Mouse (Mus musculus): ENCODE measurements around the gene Scml4.
A peak's percentile ranks its signal among the peaks of the same experiment; 100 is the strongest.

The Scml4 gene

DNA sequence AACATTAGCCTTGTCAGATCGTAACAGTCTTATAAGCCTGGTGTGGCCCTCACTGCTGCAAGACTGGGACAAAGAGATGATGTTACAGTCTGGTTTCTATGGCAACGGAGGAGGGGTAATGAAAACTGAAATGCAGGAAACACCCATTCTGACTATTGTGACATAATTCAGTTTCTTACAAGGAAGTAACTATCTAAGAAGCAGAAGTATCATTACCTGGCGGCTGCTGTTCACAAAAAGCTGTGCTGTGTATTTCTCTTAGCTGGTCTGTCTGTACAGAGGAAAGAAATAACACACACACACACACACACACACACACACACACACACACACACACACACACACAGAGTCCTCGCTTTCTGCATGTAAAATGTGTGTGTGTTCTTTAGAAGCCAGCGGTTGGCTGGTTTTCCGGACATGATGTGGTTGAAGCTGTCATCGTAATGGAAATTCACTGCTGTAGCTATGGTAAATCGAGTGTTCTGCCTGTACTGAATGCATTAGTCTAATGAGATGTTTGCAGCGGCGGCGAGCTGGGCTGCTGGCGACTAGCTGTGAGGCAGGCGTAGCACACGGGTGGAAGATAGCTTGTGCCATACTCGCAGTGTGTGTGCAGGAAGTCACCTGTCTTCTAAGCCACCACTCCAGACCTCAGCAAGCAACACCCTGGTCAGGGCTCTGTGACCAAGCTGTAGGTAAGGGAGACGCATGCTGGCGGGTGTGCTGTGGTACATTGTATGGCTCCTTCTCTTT lies at the start of gene Scml4:
Gene Scml4 (plus strand): TSS at position 212 of the 753 bp plus-strand sequence.
- DNase-seq (ENCODE audit: low spot score in 2 of 2) = peak; percentile 63 to 68

DNA sequence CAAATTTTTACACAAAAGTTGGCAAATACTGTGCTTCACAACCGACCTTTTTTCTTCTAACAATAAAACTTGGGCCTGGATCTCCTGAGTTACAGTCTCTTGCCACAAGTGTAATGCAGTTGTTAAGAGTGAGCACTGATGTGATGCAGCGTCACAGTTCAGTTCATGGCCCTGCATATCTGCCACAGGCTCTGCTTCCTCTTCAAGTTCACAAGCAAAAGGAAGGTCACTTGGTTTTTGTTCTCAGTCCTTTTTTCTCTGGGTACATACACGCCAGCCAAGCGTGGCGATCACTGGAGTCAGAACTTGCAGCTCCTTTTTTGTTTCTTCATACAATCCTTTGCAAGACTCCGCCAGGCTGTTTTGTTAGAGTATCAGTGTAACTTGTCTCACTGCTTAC lies 34.2 kb upstream of the Scml4 start:
- no peak for DNase-seq (ENCODE audit: low spot score in 2 of 2)

DNA sequence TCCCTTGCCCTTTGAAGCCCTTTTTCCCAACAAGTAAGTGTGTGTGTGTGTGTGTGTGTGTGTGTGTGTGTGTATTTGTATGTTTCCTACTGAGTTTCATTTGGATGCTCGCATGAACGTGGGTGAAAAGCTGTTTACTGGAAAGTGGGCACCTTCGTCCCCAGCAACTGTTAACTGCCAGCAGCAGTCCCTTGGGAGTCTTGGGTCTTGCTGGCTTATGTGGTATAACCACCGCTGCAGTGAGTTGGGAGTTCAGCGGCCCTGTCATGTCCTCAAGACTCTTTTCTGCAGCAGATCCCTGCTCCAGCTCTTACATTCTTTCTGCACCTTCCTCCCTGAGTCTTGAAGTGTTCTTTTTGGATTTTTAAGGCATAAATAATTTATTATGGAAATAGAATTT lies 33.0 kb upstream of the Scml4 start:
- DNase-seq (ENCODE audit: low spot score in 2 of 2) = no peak

DNA sequence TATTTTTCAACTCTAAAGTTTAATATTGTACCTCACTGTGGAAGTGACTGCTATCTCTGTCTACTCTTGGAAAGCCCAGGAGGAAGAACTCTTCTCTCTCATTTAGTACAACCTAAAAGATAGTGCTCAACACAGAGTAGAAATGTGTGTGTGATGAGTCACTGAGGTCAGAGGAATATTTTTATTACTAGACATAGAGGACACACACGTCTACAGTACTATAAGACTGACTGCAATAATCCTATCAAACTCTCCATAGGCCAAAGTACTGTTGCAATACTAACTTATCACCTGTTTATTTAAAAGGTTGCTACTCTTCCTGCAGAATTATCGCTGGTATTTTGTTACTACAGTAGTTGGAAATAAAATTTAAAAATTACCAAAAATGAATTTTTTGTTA lies 30.2 kb upstream of the Scml4 start:
- DNase-seq (ENCODE audit: low spot score in 2 of 2) = no peak

DNA sequence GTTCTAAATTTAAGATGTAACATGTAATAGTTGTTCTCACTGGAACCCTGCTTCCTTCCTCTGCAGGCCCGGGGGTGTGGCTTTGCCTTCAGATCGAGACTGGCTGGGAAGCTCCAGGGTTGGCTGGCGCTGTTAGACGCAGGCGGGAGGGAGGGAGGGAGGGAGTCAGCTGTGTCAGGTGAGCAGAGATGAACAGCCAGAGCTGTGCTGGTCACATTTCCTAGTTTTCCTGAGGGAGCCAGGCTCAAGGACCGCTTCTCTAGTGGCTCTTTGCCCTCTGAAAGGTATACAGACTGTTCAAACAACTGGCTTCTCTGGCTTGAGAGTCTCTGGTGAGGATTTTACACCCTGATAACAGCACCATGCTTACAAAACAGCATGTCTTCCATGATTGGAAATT lies 29.8 kb upstream of the Scml4 start:
- no peak for DNase-seq (ENCODE audit: low spot score in 2 of 2)

- DNase-seq (ENCODE audit: low spot score in 2 of 2) = no peak
These were observed 27.5 kb upstream of the Scml4 start for GRCm38 (mm10) chr10:42832677-42833076.

DNA sequence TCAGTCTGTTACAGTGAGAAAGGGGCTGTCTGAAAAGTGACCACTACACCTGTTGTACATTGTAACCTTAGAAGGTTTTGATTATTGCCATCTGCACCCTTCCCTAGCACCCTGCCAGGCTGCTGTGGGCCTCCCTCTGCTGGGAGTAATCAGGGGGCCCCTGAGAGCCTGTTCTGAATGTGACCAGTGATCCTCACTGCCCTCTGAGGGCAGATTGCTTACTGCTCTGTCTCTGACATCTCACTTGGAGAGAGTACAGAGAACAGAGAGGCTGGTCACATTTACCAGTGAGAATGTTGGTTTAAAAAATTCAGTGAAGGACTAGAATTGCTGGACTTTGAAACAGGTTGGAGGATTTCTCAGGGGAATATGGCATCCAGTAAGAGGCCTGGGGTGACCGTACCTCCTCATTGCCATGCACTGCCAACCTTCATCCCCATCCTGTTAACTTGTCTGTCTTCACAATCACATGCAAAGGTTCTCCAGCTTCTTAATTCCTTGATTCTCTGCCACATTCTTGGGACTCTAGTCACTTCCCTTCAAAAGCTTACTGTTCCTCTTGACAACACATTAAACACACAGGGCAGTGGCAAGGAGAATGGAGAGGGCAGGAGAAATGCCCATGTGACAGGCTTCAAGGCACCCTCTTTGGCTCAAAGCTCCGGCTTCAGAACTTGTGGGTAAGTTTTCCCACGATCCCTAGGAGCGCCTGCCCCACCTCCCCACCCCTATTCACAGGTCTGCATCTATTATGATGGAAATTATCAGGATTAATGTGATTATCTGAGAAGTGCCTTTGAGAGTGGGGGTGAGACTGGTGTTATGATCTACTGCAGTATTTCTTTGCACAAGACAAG lies 26.1 kb upstream of the Scml4 start:
- DNase-seq (ENCODE audit: low spot score in 2 of 2) = no peak

DNA sequence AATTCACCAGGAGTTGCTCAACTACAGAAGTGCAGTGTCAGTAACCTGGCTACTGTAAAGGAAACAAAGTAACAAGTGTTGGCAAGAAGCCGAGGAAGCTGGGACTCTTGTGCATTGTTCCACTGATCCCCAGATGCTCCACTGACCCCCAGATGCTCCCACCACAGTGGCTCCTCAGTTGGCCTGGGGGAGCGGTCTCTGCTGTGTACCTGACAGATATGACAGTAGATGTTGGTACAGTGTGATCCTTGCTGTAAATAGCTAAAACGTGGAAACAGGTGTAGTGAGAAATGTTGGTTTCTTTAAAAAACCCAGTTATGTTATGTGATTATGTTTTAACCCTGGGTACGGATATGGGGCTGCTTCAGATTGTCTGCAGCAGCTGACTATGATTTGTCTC lies 22.1 kb upstream of the Scml4 start:
- no peak for DNase-seq (ENCODE audit: low spot score in 2 of 2)

DNA sequence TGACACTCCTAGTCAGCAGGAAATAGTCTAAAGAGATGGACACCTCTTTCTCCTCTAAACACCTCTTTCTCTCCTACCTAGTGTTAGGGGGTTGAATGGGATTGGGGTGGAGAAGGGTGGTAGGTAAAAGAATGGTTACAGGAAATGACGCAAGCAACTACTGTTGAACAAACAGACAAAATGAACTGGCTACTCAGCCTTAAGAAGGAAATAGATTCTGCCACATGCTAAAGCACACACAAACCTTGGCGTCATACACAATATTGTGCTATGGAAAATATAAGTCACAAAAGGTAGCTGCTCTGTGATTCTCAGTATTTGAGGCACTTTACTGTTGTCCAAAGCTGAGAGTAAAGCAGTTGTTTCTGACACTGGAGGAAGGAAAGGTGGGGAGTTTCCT lies 21.4 kb upstream of the Scml4 start:
- DNase-seq (ENCODE audit: low spot score in 2 of 2) = no peak

DNA sequence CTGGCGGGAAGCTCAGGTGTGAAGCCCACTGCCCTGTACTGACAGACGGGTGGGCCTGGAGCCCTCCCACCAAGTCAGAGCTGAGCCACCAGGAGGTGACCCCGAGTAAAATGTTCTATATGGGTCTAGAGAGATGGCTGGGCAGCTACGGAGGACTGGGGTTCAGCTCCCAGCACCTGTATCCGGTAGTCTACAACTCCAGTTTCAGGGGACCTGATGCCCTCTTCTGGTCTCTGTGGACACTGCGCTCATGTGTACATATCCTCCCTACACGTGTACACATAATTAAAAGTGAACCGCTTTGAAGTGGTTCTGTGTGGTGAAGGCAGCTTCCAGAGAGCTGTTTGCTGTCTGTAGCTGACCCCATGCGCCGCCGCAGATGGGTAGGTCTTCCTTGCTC lies 20.1 kb upstream of the Scml4 start:
- DNase-seq (ENCODE audit: low spot score in 2 of 2) = no peak

GRCm38 (mm10) chr10:42841531-42842195 lies 18.5 kb upstream of the Scml4 start:
- DNase-seq (ENCODE audit: low spot score in 2 of 2) = no peak

- peak; percentile 62 to 75 for DNase-seq (ENCODE audit: low spot score in 2 of 2)
These were observed 17.8 kb upstream of the Scml4 start for GRCm38 (mm10) chr10:42842358-42842757.

GRCm38 (mm10) chr10:42843416-42843815 lies 16.8 kb upstream of the Scml4 start:
- DNase-seq (ENCODE audit: low spot score in 2 of 2) = peak; percentile 54 to 69

- no peak for DNase-seq (ENCODE audit: low spot score in 2 of 2)
These were observed 14.7 kb upstream of the Scml4 start for GRCm38 (mm10) chr10:42845480-42845879.

GRCm38 (mm10) chr10:42848179-42849080 lies 11.7 kb upstream of the Scml4 start:
- no peak for DNase-seq (ENCODE audit: low spot score in 2 of 2)

DNA sequence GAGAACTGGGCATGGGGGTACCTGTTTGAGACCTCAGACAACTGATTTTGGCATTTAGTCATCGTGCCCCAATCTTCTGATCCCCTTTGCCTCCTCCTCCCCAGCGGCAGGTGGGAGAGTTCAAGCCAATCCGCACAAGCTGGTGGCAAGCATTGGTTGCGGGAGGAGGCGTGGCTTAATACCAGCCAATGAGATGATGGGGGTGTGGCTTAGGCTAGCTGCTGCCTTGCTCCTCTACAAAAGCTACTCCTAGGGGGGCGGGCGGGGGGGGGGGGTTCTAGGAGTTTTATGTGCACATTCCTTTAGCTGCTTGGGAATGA lies 11.1 kb upstream of the Scml4 start:
- DNase-seq (ENCODE audit: low spot score in 2 of 2) = no peak

DNA sequence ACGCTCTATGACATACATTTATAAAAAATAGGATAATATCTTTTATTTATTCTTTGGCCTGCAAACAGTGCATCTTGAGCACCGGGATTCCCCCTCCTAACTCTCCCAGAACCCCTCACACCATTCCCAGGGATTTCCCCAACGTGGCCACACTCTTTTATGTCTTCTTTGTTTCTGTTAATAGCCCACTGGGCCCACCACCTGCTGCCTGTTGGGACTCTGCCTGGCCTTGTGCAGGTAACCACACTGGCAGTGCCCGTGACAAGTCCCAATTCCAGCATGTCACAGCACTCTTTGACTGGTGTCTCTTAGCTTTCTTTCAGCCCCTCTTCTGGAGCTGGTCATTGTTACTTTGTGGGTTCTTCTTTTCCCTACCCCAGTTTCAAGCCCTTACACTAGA lies 5.3 kb upstream of the Scml4 start:
- no peak for DNase-seq (ENCODE audit: low spot score in 2 of 2)

DNA sequence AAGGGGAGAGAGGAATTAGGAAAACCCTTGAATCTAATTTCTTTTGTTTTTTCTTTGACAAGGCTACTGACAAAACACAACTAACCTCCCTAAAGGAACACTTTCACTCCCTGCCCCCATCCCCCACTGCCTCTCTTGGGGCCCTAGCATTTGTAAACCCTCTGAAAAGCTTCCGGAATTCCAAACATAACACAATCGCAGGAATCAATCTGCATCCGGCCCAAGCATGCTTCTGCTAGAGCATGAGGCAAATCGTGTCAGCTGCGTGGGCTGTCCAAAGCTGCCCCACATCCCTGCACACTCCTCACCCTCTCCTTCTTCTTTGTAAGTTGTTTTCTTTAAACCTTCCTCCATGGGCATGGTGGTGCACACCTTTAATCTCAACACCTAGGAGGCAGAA lies 4.9 kb upstream of the Scml4 start:
- peak; percentile 37 to 55 for DNase-seq (ENCODE audit: low spot score in 2 of 2)

GRCm38 (mm10) chr10:42856574-42856973 lies 3.6 kb upstream of the Scml4 start:
- no peak for DNase-seq (ENCODE audit: low spot score in 2 of 2)

- DNase-seq (ENCODE audit: low spot score in 2 of 2) = no peak
These were observed 3.1 kb upstream of the Scml4 start for GRCm38 (mm10) chr10:42857021-42857420.

- no peak for DNase-seq (ENCODE audit: low spot score in 2 of 2)
These were observed 400 bp upstream of the Scml4 start for GRCm38 (mm10) chr10:42859781-42860158.

GRCm38 (mm10) chr10:42861446-42861845 lies 1.3 kb downstream of the Scml4 start:
- DNase-seq (ENCODE audit: low spot score in 2 of 2) = no peak
